Mouse (Mus musculus) liver, embryonic 14.5 days (tissue): ENCODE results near the gene Gnai3. TPM values are rescaled to one million over a fixed set of nuclear protein-coding genes. Genes with fewer than 3 reads are reported as not detected.

ENCODE experiments used
- ATAC-seq: fragments of 200-750 bp; cut with Nextera tagmentation; 2 replicates; pipeline ENCODE4 v1.8.0; 2017; ENCODE audit warnings: moderate number of reproducible peaks, mild to moderate bottlenecking, moderate library complexity; ENCODE audit not compliant: insufficient read depth
- DNase-seq, 3 experiments: peaks; one replicate each; pipeline ENCODE4 v3.0.0-alpha.2; 2012 to 2013; ENCODE audit warnings: low read depth in 3 of 3, low spot score in 3 of 3
- H3K27ac ChIP-seq: fragments of 300-500 bp; sonication (generic); 2 replicates; pipeline ENCODE4 v1.5.1; 2014; ENCODE audit warnings: moderate library complexity, mild to moderate bottlenecking, control low read depth, inconsistent platforms
- H3K27me3 ChIP-seq: fragments of 300-500 bp; sonication (generic); 2 replicates; pipeline ENCODE4 v1.6.1; 2014; ENCODE audit warnings: mild to moderate bottlenecking, low read length, moderate library complexity; ENCODE audit not compliant: control insufficient read depth, insufficient read depth
- H3K36me3 ChIP-seq: fragments of 300-500 bp; sonication (generic); replicated peaks from 2 replicates; pipeline ENCODE4 v1.6.1; 2014; ENCODE audit warnings: low read depth; ENCODE audit not compliant: control insufficient read depth, insufficient read depth
- H3K4me1 ChIP-seq, 2 experiments: fragments of 200-500 bp in 1 of 2; fragments of 300-500 bp in 1 of 2; sonication (generic) in 1 of 2; replicated peaks; 2 replicates each; pipeline ENCODE4 v1.6.1; 2012 to 2014; ENCODE audit warnings: antibody characterized with exemption in 1 of 2, inconsistent platforms in 1 of 2, low read length in 1 of 2; ENCODE audit not compliant: control insufficient read depth in 2 of 2, insufficient read depth in 2 of 2
- H3K4me2 ChIP-seq: fragments of 300-500 bp; sonication (generic); 2 replicates; pipeline ENCODE4 v1.6.1; 2014; ENCODE audit warnings: low read depth, mild to moderate bottlenecking, control low read depth, moderate library complexity
- H3K4me3 ChIP-seq, 2 experiments: fragments of 200-500 bp in 1 of 2; fragments of 300-500 bp in 1 of 2; sonication (generic) in 1 of 2; 2 replicates each; pipeline ENCODE4 v1.5.1; 2012 to 2014; ENCODE audit warnings: low read depth in 2 of 2, low read length in 2 of 2, mild to moderate bottlenecking in 2 of 2, control low read depth in 1 of 2, inconsistent platforms in 1 of 2, moderate library complexity in 1 of 2; ENCODE audit not compliant: insufficient read depth in 1 of 2
- H3K9ac ChIP-seq: fragments of 300-500 bp; sonication (generic); replicated peaks from 2 replicates; pipeline ENCODE4 v1.6.1; 2014; ENCODE audit warnings: mild to moderate bottlenecking, control low read depth, moderate library complexity
- H3K9me3 ChIP-seq: fragments of 300-500 bp; sonication (generic); 2 replicates; pipeline ENCODE4 v1.6.1; 2016; ENCODE audit warnings: low read length, mixed read lengths; ENCODE audit not compliant: control insufficient read depth
- CTCF ChIP-seq: IDR thresholded peaks from 2 replicates; pipeline ENCODE4 v1.5.1; 2016; ENCODE audit warnings: antibody characterized with exemption, low read depth, control low read depth
- EP300 ChIP-seq: IDR thresholded peaks from 2 replicates; pipeline ENCODE4 v1.6.1; 2016; ENCODE audit warnings: antibody characterized with exemption, low read depth
- WGBS: fragments of 180-500 bp; shearing (Covaris S2); extraction: QIAGEN DNeasy Blood & Tissue Kit; methylation state at CpG from one replicate; pipeline ENCODE4 v1.1.7; 2014; ENCODE audit not compliant: insufficient replicate concordance; 5-methylcytosine and 5-hydroxymethylcytosine counted together
- polyA plus RNA-seq, 2 experiments: library from polyadenylated mRNA; depleted of rRNA in 1 of 2; stranded (reverse) in 1 of 2; unstranded in 1 of 2; fragments of >200 nt; fragmentation: Nextera tagmentation in 1 of 2; extraction: Ambion mirVana in 1 of 2; gene quantifications; 2 replicates each; pipeline versions ENCODE4 v1.2.1 to v1.2.3; 2012 to 2014

The Gnai3 gene
- polyA plus RNA-seq, 2 experiments, result 28.7 to 58.0 TPM

GRCm38 (mm10) chr3:108184742-108185141, 38.8 kb upstream of the Gnai3 start:
- Histone ChIP-seq H3K9me3 (no peaks in the 10 kb centered on the region), H3K27me3 (peaks cover 34% of the 10 kb centered on the region), H3K4me3 (no peak overlapping the region), H3K36me3 (no peaks in the 10 kb centered on the region), H3K4me2 (no peak overlapping the region), H3K4me1 (peaks cover 0 to 2% of the 10 kb centered on the region in 2 experiments; a peak in 1 of 4 replicates), H3K9ac (no peak overlapping the region), H3K27ac (no peak overlapping the region)
- no peak for TF ChIP-seq CTCF
- no peak for TF ChIP-seq EP300
- 60% methylated on average over 3 of the region's 3 CpGs for WGBS
- ATAC-seq, result no peak
- DNase-seq, result no peak

GRCm38 (mm10) chr3:108180514-108180913, 34.6 kb upstream of the Gnai3 start:
- no peak for TF ChIP-seq EP300
- TF ChIP-seq CTCF, result no peak
- ATAC-seq (no peak), DNase-seq (no peak)
- H3K36me3 ChIP-seq, result no peaks in the 10 kb centered on the region
- peaks cover 7% of the 10 kb centered on the region for H3K27me3 ChIP-seq
- 21% methylated on average over 2 of the region's 2 CpGs for WGBS
- H3K9ac ChIP-seq, result no peak overlapping the region
- peaks cover 0 to 1% of the 10 kb centered on the region in 2 experiments; a peak in 1 of 4 replicates for H3K4me1 ChIP-seq
- H3K4me3 ChIP-seq, result no peak overlapping the region
- H3K4me2 ChIP-seq, result no peak overlapping the region
- no peaks in the 10 kb centered on the region for H3K9me3 ChIP-seq
- H3K27ac ChIP-seq, result no peak overlapping the region

DNA sequence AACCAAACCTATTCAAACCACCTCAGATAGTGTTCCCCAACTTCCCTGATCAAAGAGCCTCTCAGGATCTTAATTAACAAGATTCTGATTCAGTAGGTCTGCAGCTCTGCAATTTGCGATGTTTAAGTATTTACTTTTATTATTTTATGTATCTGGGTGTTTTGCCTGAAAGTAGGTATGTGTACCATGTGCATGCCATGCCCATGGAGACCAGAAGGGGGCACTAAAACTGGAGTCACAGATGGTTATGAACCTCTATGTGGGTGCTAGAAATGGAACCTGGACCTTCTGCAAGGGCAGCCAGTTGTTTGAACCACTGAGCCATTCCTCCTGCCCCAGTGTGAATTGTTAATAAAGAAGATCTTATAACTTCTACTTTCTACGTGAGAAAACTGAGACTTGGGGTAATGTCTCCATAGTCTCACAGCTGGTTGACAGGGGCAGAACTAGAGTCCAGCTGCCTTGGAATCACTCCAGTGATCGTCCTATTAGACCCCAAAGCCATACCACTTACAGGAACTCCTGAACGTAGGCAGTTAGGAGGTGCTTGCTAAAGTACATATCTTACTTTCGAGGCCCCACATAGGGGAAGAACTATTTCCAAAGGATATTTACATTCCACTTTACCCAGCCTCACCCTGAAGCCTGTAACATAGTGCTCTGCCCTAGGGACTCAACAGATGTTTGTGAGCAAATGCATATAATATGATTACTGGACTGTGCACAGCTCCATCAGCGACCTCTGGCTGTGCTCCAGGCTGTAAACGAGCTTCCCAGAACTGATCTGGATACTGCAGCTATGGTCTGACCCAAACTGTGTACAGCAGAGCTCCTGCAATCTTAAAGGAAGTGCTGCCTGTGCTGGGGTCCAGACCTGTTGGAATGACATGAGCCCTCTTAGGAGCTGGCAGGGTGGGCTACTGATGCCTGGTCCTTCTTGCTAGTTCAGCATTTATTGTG, 33.1 kb upstream of the Gnai3 start:
- no peak overlapping the region for H3K4me2 ChIP-seq
- 64% methylated on average over 7 of the region's 7 CpGs for WGBS
- no peak overlapping the region for H3K4me3 ChIP-seq
- no peak overlapping the region for H3K27ac ChIP-seq
- H3K4me1 ChIP-seq, result no peaks in the 10 kb centered on the region
- DNase-seq (no peak), ATAC-seq (no peak)
- no peaks in the 10 kb centered on the region for H3K9me3 ChIP-seq
- TF ChIP-seq EP300 (no peak), CTCF (peak; percentile 38)
- H3K27me3 ChIP-seq, result no peaks in the 10 kb centered on the region; the same call in none of the 2 replicates
- no peak overlapping the region for H3K9ac ChIP-seq
- H3K36me3 ChIP-seq, result no peaks in the 10 kb centered on the region

DNA sequence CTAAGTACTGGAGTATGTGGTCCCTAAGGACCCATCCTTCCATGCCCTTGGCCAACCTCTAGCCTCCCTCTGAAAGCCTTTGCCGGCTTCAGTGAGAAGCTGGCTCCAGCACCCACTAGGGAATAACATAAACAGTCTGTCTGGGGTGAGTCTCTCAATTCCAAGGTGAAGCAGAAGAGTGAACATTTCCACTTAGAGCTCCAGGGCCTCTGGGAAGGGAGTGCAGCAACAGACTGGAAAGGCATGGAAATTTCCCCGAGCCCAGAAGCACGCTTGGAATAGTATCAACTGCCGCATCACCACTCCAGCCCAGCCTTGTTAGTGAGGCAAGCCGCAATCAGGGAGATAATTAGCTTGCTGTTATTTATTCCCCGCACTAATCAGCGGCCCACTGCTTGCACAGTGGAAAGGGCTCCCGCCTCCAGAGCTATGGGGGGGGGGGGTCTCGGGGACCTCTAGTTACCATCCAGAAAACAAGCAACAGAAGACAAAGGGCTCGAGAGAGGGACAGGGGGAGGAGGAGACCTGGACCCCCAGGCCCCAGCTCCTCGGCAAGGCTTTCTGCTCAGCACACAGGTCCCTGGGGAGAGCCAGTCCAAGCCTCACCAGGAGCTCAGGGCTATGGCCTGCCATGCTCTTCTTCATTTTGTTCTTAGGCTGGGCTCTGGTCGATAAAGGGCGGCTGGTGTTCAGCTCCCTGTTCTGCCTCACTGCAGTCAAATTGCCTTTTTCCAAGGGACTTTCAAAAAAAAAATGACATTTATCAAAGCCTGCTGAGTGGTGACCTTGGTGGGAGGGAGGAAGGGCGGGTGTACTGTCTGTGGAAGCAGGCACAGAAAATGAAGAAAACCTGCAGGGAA, 29.0 kb upstream of the Gnai3 start:
- H3K36me3 ChIP-seq, result no peaks in the 10 kb centered on the region
- no peak overlapping the region for H3K4me2 ChIP-seq
- ATAC-seq (no peak), DNase-seq (no peak)
- no peaks in the 10 kb centered on the region for H3K9me3 ChIP-seq
- TF ChIP-seq EP300, result no peak
- no peak for TF ChIP-seq CTCF
- H3K4me3 ChIP-seq, result no peak overlapping the region
- H3K9ac ChIP-seq, result no peak overlapping the region
- WGBS, result 38% methylated on average over 14 of the region's 14 CpGs
- H3K4me1 ChIP-seq, result no peaks in the 10 kb centered on the region
- H3K27ac ChIP-seq, result no peak overlapping the region
- no peaks in the 10 kb centered on the region; the same call in 1 of the 2 replicates for H3K27me3 ChIP-seq

GRCm38 (mm10) chr3:108169199-108169598, 23.3 kb upstream of the Gnai3 start:
- 44% methylated on average over 3 of the region's 3 CpGs for WGBS
- Histone ChIP-seq H3K27me3 (no peaks in the 10 kb centered on the region), H3K36me3 (no peaks in the 10 kb centered on the region), H3K27ac (no peak overlapping the region), H3K4me2 (no peak overlapping the region), H3K9ac (no peak overlapping the region), H3K9me3 (no peaks in the 10 kb centered on the region), H3K4me1 (no peaks in the 10 kb centered on the region), H3K4me3 (no peak overlapping the region)
- TF ChIP-seq CTCF (no peak), EP300 (no peak)
- DNase-seq (no peak), ATAC-seq (no peak)
